Mouse (Mus musculus): Measurements from ENCODE around the gene Gpr183.

The Gpr183 gene

DNA sequence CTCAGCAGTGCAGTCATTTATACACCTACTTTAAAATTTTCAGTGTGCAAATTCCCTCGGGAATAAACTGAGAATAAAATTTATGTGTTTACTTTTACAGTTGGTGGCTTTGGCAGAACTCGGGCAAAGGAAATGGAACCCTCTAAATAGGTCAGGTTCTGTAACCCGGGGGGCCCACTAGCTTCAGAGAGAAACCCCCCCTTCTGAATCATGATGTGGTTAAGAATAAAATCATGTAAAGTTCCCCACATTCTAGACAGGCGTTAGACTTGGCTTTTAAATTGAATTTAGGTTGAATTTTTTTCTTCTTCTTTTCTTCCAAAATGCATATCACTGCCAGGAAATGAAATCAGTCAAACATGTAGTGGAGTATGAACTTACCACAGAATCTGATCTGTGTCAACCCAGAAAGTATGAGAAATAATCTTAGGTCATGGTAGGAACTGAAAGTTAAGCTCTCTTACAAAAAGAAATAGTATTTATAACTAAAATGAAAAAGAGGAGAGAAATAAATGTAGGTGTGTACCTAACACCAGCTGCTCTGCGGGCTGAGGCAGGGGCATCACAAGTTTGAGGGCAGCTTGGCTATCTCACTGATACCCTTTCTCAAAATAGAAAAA is 9.7 kb downstream of the Gpr183 start:
- no peak for DNase-seq

DNA sequence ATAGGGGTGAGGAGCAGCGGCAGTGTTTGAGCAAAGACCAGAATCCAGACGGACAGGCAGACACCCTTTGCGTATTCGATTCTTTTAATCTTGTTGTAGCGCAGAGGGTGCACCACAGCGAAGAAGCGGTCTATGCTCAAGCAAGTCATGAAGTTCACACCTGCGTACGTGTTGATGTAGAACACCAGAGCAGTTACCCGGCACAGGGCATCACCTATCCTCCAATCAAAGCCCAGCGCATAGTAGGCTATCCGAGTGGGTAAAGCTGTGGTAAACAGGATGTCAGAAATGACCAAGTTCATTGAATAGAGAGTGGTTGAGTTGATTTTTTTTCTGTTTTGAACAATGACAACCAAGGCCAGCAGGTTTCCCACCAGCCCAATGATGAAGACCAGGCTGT is 10.4 kb downstream of the Gpr183 start:
- no peak for DNase-seq

DNA sequence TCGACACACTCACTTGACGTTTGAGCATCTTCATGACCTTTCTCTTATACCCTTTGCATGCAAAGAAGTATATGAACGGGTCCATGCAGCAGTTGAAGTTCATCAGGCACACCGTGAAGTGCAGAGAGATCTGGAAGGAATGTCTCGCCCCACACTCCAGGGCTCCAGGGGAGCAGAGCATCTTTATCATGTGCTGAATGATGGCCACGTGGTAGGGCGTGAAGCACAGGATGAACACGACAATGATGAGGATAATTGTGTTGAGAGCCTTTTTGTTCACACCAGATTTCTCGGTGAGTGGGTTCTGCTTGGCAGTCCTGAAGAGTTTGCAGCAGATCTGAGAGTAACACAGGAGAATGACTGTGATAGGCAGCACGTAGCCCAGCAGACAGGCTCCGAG is 10.9 kb downstream of the Gpr183 start:
- DNase-seq: no peak

DNA sequence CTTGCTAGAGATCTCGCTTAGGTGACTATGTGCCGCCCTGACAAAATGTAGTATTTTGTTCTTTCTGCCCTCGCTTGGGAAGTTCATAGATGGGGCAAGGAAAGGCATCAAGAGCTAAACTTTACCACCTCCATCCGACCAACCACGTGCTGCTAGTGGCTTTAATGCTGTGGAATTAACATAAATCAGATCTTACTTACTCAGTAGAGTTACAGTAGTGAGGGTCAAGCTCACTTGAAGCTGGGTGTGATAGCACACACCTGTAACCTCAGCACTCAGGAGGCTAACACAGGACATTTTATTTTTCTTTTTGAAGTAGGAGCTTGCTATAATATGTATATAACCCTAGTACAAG is 13.0 kb downstream of the Gpr183 start:
- DNase-seq: no peak

DNA sequence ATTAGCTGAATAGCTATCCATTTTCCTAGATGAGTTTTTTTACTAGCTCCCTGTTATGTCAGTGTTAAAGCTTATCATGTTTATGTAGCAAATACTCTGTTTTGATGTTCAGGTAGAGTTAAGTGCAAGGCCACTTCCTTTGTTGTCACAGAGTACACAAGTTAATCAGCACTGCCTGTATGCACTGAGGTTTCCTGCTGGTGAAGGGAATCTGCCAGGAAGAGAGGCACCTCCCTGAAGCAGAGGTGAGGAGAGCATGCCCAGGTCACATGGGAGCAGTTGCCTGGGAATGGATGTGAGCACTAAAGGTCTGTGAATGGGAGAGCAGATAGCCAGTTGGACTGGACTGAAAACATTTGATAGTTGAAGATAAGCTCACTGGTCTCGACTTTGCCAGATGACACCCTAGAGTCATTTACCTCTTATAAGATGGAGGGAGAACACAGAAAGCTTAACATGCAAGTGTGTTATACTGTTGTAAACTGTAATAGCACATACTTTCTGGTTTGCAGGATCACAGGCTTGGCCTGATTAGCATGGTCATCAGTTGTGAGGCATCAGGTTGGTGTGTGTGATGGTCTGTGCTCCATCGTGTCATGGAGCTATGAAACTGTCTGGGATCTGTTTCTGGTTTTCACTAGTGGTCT is 13.5 kb downstream of the Gpr183 start:
- no peak for DNase-seq

DNA sequence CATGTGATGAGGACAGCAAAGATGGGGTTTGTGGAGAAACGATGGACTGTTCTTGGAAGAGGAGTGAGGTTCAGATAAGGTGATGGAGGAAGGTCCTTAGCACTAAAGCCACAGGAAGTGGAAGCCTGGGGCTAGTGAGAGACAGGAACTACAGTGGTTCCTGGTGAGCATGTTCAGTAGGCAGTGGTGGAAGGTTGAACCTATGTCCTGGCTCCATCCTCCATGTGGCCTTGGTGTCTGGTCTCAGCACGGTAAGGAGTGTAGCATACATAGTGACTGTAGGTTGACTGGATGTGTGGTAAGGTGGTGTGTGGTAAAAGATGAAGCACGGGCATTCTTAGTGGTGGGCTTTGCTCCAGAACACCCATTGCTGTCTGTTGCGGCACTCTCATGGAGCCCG is 15.1 kb downstream of the Gpr183 start:
- no peak for DNase-seq

DNA sequence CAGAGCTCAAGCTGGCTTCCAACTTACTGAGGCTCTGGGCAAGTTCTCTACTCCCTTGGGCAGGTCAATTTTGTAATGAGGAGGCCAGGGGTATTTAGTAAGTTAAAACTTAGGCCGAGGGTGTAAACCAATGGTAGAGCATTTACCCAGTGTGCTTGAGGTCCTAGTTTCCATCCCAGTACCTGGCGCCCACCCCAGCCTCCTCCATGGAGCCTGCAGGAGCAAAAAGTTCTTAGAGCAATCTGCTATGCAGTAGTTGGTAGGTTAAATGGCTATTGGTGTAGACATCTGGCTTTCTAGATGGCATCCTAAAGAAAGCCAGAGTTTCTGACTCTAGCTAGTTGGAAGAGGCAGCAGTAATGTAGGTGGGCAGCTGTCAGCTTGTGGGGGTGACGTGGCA is 15.6 kb downstream of the Gpr183 start:
- DNase-seq: no peak

DNA sequence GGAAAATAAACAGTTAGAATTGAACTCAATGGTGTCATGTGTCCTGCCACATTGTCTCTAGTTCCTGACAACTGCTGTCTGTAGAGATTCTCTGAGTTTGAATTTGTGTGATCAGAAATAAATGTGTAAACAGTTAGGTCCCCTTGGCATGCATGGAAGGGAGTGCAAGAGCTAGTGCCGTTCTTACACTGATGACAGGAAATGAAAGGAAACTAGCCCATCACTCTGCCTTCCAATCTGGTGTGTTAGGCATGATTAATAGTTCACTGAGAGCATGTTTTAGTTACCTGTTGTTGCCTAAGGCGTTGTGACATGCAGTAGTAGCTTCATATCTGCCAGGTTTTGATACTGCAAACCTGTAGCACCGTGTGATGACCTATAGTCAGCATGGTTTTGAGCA is 17.0 kb downstream of the Gpr183 start:
- DNase-seq: no peak

DNA sequence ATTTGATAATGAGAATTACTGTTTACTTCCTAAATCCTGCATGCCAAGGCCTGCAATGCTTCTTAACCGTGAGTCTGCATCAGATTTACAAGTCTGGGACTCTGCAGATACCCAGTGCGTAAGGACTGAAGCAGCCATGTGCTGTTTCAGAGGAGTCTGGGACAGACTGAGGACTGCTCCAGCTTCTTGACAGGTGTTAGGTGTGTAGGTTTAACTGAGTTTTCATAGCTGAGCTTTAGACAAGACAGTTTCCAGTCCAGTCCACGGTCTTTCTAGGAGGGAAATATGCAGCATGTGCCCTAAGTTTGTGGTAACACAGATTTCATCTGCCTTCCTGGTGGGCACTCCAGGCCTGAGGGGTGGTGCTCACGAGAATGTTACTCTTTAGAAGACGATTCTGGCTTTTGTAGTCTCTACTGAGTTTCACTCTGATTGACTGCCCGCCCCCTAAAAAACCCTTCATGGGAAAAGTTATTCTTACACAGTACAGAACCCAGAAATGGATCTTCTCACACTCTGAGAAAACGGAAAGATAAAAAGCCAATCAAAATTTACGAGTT is 17.7 kb downstream of the Gpr183 start:
- no peak for DNase-seq

DNA sequence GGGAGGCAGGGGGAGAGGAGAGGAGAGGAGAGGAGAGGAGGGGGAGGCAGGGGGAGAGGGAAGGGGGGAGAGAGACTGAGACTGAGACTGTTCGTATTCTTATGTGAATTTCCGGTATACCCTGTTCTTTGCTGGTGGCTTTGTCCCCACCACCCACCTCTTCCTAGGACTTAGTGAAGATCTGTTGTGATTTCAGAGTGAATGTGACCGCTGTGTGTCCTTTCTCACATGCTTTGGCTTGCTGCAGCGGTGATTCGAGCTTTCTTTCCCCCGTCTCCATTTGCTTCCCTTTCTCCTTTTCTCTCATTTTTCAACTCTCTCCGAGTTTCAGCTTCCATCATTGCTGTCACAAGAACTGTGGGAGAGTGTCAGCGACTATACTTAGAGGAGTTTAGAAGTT is 18.3 kb downstream of the Gpr183 start:
- no peak for DNase-seq

DNA sequence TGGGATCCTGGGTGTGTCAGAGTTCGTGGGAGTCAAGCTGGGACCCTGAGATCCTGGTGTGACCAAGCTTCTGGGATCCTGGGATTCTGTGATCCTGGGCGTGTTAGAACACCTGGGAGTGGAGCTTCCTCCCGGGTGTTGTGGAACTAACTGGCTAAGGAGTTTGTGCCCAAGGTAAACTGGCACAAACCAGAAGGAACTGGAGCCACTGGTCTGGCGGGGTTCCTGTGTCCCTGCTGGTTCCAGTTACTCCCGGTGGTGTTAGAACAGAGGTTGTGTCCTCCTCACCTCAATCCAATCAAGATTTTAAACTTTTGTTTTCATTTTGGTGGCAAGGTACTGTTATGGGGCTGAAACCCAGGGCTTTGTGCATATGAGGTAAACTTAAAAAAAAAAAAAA is 18.9 kb downstream of the Gpr183 start:
- no peak for DNase-seq

DNA sequence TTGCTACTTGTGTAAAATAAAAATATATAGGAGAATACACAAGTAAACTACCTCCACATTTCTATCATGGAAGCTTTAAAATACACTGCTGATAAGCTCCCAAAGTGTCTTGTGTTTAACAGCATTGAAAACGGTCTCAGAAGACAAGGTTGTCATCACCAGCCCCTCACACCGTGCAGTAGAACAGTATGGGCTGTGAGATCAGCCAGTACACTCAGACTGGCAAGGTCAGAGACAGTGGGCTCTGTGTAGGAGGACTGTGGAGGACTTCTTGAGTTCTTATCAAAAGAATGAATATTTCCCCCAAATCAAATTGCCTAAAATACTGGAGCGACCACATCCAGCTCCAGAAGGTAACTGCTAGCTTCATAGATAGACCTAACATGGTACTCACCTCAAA is 25.4 kb downstream of the Gpr183 start:
- DNase-seq: no peak

DNA sequence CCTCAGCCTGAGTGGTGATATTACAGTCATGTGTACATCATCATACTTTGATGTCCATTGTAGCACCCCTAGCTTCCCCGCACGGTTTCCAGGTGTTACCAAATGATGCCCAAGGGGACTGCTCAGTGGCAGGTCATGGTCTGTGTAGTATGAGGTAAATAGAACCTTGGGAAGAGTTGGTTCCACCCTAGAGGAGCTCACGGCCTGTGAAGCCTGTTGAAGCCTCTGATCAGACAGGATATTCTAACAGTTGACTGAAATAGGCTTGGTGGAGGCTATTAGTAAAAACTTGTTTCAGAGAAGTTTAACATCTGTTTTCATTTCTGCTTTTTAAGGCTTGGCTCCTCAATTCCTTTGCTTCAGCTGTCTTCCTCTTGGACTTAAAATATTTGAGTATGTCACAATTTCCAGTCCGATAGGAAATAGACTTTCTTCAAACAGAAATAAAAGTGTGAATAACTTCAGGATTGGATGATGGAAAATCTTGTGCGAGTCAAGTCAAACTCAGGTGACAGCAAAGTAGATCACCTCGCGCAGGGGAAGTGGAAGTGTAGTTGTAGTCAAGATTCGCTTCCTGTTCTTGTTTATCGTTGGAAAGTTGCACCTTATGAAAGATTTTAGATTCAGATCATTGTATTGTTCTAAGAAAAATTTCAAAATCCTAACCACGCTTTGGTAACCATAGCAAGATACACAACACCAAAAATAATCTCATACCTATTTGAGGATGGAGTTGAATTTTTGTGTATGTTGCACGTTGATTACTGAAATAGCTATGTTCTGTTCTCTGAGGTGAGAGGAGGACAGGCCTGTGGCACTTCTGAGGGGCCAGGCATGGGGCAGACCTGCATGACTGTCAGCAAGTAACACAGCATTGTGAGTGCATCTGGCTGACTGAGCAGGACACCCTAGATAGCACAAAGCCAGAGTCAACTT is 26.5 kb downstream of the Gpr183 start:
- no peak for DNase-seq

DNA sequence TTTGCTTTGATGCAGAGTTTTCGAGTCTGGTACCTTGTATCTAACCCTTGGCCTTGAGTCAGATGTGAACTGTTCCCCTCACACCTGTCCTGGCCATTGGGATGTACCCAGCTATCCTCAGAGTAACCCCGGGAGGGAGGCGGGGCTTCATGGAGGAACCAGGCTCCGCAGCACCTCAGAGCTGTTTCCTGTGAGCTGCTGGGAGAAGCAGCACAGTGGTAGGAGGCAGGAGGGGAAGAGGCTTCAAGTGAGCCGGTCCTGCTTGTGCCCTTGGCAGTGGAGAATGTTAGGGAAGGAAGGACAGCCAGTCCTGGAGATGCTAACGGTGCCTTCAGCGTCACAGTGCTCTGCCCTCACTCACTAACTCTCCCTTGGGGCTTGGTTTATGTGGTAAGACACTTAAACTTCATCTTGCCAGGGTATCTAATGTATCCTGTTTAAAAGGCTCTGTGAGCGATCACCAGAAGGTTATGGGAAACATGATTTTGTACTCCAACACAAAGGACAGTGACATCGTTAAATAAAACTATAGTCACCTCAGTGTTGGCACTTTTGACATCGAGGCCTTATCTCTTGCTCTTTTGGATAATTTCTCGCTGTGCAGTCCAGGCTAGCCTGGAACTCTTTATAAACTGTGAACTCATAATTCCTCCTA is 27.3 kb downstream of the Gpr183 start:
- DNase-seq: no peak

DNA sequence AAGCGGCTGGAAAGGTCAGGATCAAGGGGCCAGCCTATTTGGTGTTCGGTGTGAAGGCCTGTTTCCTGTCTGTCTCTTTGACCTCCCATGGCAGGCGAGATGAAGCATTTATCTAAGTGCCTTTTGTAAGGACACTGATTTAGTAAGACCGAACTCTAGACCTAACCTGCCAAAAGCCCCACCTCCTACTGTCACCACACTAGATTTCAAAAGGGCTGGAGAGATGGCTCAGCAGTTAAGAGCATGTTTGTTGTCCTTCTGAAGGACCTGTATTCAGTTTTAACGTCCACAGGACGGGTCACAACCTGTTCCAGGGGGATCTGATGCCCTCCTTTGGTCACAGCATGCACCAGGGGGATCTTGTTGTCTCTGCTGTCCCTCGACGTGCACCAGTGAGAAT is 28.1 kb downstream of the Gpr183 start:
- DNase-seq: no peak

DNA sequence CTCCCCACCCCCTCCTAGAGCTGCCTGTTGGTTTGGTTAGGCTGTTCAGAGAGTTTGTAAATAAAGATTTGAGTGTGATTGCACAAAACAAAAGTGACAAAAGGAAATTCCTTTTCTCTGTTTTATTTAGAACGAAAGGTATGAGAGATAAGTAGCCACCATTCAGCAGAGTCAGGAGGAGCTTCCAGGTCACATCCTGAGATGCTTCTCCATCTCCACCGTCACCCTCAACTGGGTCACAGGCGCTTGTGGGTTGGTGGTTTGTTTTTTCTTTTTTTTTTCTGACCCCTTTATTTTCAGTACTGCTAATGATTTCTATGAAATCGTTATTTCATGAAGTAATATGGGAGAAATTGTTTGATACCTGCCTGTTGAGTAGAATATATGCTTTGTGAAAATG is 28.6 kb downstream of the Gpr183 start:
- no peak for DNase-seq

DNA sequence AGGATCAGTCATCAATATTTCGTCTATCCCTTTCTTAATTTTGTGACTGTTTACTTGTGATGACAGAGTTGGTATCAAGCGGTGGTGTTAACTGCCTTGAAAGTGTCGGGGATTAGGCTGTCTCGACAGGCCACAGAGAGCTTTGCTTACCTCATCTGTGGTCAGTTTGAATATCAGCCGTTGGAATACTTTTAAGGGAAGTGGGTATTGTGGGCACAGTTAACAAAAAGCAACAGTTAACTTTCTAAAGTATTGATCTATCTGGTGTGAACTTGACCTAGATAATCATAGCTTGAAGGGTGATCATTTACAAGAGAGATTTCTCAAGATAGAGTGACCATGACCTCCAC is 30.4 kb downstream of the Gpr183 start:
- no peak for DNase-seq

DNA sequence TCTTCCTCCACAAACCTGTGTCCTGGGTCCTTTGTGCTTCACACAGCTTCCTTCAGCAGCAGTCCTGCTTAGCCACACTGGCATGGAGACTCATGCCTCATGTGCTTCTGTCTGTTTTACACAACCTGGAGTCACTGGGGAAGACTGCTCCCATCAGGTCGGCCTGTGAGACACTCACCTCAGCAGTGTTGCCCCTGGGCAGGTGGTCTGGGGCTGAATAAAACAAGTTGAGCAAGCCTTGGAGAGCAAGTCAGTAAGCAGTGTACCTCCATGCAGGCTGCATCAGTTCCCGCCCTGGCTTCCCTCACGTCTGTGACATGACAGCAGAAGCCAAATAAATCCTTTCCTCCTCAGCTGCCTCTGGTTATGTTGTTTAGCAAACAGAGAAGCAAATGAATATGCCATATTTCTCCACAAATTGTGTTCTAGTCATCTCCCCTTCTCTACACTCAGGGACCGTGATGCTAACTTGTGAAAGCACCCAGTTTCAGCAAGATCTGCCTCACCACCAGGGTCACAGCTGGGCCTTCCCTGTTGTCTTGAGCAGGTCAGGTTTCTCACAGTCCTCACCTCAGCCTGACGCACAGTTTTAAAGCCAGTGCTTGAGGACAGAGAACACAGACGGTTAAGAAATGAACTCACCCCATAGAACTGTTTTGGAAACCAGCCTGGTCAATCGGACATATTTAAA is 30.9 kb downstream of the Gpr183 start:
- DNase-seq: no peak

DNA sequence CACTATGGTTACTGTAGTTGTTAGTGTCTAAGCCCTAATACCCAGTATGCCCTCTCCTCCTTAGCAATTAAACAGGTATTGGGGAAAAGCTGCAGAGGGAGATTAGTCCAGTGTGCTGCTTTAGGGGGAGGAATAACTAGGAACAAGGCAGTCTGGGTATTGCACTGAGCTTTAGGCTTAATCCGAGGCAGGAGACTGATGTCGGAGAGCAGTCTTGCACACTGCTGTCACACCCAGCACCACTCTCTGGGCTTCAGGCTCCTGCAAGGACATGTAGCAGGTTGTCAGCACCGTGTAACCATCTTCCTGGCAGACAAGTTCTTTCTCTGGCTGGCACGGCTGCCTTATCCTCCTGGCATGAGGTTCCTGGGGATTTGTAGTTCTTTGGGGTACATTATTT is 32.8 kb downstream of the Gpr183 start:
- DNase-seq: no peak

DNA sequence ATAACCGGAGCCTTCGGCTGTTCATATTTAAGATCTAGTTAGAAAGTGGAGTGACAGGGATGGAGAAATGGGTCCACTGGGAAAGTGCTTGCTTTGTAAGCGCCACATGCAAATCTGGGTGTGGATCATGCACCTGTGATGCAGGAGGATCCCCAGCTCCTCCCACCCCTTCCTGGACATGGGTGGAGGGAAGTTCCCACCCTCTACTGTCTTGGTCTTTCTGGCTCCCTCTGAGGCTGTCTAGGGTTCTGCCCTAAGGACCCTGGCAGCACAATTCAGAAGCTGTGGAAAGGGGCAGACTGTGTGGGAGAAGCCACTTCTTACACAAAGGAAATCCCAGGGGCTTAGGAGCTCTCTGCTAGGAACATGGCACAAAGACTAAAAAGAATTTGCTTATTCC is 33.4 kb downstream of the Gpr183 start:
- no peak for DNase-seq

DNA sequence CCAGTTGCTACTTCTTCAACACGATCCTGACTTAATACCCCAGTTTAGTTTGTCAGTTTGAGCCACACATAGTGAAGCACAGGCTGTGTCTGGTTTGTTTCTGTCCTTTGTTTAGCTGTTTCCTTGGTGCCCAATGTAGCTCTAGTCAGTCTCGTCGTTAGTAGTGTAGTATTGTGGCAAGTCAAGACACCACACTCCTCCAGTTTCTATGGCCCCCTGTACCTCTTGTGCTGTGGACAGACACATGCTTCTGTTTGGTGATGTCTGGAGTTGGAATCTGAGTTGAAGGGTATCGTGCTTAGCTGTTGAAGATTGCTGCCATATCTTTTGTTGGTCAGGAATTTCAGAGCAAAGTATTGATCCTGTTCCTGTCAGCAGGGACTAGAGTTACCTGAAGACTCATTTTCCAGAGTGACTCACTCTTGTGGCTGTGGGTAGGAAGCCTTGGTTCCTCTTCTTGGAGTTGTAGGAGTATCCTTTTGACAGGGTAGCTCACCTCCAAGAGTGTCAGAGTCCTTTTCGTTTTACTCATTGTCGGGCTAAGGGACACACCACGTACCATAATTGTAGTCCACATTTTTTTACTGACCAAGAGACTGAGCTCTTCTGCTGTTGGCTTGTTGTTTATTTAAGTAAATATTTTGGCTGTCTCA is 34.1 kb downstream of the Gpr183 start:
- DNase-seq: no peak

DNA sequence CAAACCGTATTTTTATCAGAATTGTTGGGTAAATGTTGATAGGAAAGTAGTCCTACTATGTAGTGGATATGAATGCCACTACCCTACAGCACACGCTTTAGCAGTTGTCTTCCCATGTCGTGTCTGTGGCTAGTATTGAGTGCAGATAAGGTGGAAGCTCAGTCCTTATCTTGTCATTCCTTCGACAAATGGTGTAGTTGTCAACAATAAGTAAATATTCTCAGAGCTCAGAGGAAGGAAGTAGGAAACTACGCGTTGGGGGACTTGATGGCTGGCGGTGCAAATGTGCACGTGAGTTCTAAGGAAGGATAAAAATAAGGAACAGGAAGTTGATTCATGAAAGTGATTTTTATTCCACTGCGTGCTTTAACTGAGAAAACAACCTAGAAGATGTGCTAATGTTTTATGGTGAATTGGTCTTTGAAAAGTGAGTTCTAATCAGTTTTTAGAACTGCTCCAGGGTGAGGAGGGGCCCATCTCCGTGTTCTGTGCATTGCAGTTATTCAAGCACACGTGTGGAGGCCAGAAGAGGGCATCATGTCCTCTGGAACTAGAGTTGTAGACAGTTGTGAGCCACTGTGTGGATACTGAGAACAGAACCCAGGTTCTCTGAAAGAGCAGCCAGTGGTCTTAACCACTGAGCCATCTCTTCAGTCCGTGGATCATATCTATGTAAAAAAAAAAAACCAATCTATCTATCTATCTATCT is 35.6 kb downstream of the Gpr183 start:
- DNase-seq: no peak
